Comparison of ENCODE assay signal across 29 mouse cellular contexts in genomic region chr3:68844025-68844424, GRCm38 (mm10). TPM values are rescaled to one million over a fixed set of nuclear protein-coding genes. Genes with fewer than 3 reads are reported as not detected.
DNase-seq lines count a peak whose midpoint lies in the region; ATAC-seq lines count a peak whose summit lies in the region.
"Had no signal": no experiment of that assay in that cellular context is flagged by ENCODE, and none has a peak within 500 bp of the region (broad histone marks: within the 10 kb centered on the region; RNA-seq: fewer than 3 reads in every experiment).

No protein-coding gene starts in this region.

- H3K9me3 ChIP-seq in hindbrain, embryonic 13.5 days = no peaks in the 10 kb centered on the region
- H3K9me3 ChIP-seq: embryonic facial prominence, embryonic 10.5 days; embryonic facial prominence, embryonic 13.5 days; forebrain, embryonic 12.5 days; forebrain, embryonic 15.5 days; hindbrain, embryonic 12.5 days; intestine, embryonic 15.5 days had no signal

- no peak overlapping the region for H3K27ac ChIP-seq in hindbrain, embryonic 13.5 days
- H3K27ac ChIP-seq: embryonic facial prominence, embryonic 10.5 days; embryonic facial prominence, embryonic 13.5 days; forebrain, embryonic 12.5 days; forebrain, embryonic 15.5 days; hindbrain, embryonic 12.5 days; intestine, embryonic 15.5 days had no signal

- H3K4me1 ChIP-seq in hindbrain, embryonic 13.5 days (replicated peaks) = no peaks in the 10 kb centered on the region
- H3K4me1 ChIP-seq: embryonic facial prominence, embryonic 10.5 days; embryonic facial prominence, embryonic 13.5 days; forebrain, embryonic 12.5 days; hindbrain, embryonic 12.5 days; intestine, embryonic 15.5 days had no signal

- no peaks in the 10 kb centered on the region for H3K36me3 ChIP-seq in hindbrain, embryonic 13.5 days
- H3K36me3 ChIP-seq: embryonic facial prominence, embryonic 10.5 days; embryonic facial prominence, embryonic 13.5 days; forebrain, embryonic 12.5 days; forebrain, embryonic 15.5 days; hindbrain, embryonic 12.5 days; intestine, embryonic 15.5 days had no signal

- no peak overlapping the region for H3K9ac ChIP-seq in hindbrain, embryonic 13.5 days
- H3K9ac ChIP-seq: embryonic facial prominence, embryonic 13.5 days; forebrain, embryonic 12.5 days; forebrain, embryonic 15.5 days; hindbrain, embryonic 12.5 days; intestine, embryonic 15.5 days had no signal

- no peaks in the 10 kb centered on the region for H3K27me3 ChIP-seq in hindbrain, embryonic 13.5 days
- H3K27me3 ChIP-seq: embryonic facial prominence, embryonic 13.5 days; forebrain, embryonic 12.5 days; forebrain, embryonic 15.5 days; hindbrain, embryonic 12.5 days; intestine, embryonic 15.5 days had no signal

- ATAC-seq in common myeloid progenitor, adult 5-6 weeks (replicated peaks; ENCODE audit: low read depth, poor library complexity, severe bottlenecking) = peak; percentile 60; the same call in 1 of the 2 replicates
- peak; percentile 43 for ATAC-seq in megakaryocyte, adult 5-6 weeks (ENCODE audit: poor library complexity, severe bottlenecking)
- no peak for ATAC-seq in hindbrain, embryonic 13.5 days (ENCODE audit: low FRiP score)
- ATAC-seq: CD4-positive, CD25-positive, alpha-beta regulatory T cell, adult 4 months; forebrain, embryonic 15.5 days; hindbrain, embryonic 16.5 days; intestine, embryonic 15.5 days; Patski had no signal

- intact Hi-C loops in gastrocnemius, postnatal 14 days (cut with DNase I; ENCODE audit: low total_unique reads) = no loop called here

- DNase-seq in 416B (ENCODE audit: low read depth) (peak; percentile 16), A20 (ENCODE audit: low read depth, low spot score) (peak; percentile 43)
- no peak for DNase-seq in cerebellum, postnatal 36 days
- DNase-seq in gastrocnemius, postnatal 14 days = no peak
- DNase-seq: adrenal gland, postnatal 10 days; adrenal gland, postnatal 36 days; cerebellum, adult 18-20 months; cerebellum, adult 9-10 months; cerebellum, postnatal 14 days; embryo, embryonic 11 days; gastrocnemius, postnatal 36 days; kidney, adult 11 months had no signal

- H3K4me3 ChIP-seq in hindbrain, embryonic 13.5 days = no peak overlapping the region
- H3K4me3 ChIP-seq: embryonic facial prominence, embryonic 10.5 days; embryonic facial prominence, embryonic 13.5 days; erythroblast, embryonic 14.5 days; forebrain, embryonic 12.5 days; forebrain, embryonic 15.5 days; hindbrain, embryonic 12.5 days; intestine, embryonic 15.5 days had no signal

- H3K4me2 ChIP-seq in hindbrain, embryonic 13.5 days = no peak overlapping the region
- H3K4me2 ChIP-seq: embryonic facial prominence, embryonic 13.5 days; forebrain, embryonic 12.5 days; forebrain, embryonic 15.5 days; heart, embryonic 11.5 days; hindbrain, embryonic 12.5 days; intestine, embryonic 15.5 days had no signal

- WGBS in hindbrain, embryonic 13.5 days = 91% methylated on average over 4 of the region's 4 CpGs

RNA-seq across cellular contexts. Expression of gene 1110032F04Rik, which starts 25.4 kb away (rescaled TPM):
- total RNA-seq in common myeloid progenitor, adult 5-6 weeks (2017) = 0.09 TPM in 1 of 2 replicates, not detected in the other
- 0.09 TPM in 1 of 2 replicates, not detected in the other for total RNA-seq in megakaryocyte, adult 5-6 weeks (2015)
- 0.57 TPM in 1 of 2 replicates, not detected in the other for total RNA-seq in megakaryocyte, adult 5-6 weeks (2017)
- 2.3 and 2.9 TPM in 2 replicates for polyA plus RNA-seq in hindbrain, embryonic 13.5 days (2015; fragmentation: Nextera tagmentation; extraction: Ambion mirVana)
- total RNA-seq in gastrocnemius, postnatal 14 days (2021) = under 1 TPM; 0.13 to 0.55 TPM
- total RNA-seq: adrenal gland, adult 18-20 months; gastrocnemius, adult 8-10 months; gastrocnemius, postnatal 36 days had no signal
- polyA plus RNA-seq: C2C12, Patski had no signal

Comparison
In these comparisons a context has a peak if more than half of its experiments do, and no peak if none do; other contexts are left out.
1. DNase-seq: peak in 416B (single experiment) and A20 (single experiment); none in cerebellum, postnatal 36 days (0 of 2) and gastrocnemius, postnatal 14 days (single experiment).